Mouse (Mus musculus): ENCODE measurements around the gene Kcnma1.
A peak's percentile ranks its signal among the peaks of the same experiment; 100 is the strongest.

Gene Kcnma1

DNA sequence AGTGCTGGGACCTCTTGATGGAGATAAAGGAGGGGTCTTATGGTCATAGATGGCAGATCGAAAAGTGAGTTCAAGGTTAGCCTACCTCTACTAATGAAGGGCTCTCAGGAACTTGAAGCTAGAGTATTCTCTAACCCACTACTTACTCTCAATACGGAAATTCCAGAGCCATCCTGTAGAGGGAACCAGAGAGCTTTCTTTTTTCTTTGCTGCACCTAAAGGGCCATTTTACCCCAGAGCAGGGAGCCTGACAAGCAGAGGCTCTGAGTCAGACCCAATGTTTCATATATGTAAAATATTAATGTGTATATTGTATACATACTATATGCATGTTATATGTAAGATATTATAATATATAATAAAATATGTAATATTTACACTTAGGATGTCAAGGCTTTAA, 431.1 kb downstream of the Kcnma1 start:
- peak; percentile 58 for DNase-seq

DNA sequence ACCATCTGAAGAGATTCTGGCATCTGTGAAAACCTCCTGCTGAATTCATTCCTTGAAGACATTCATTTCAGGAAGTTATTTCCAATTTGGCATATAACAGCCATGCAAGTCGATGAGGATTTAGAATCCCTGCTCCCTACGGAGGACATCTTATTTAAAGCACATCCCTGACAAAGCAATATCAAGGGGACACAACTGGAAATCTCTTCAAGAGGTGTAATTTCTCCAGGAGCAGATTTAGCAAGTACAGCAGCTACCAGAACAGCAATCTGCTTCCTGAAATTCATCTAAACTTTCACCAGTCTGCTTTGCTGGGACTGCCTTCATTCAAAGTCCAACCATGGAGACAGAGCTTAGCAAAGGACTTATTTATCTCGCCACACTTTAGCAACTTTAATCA, 433.0 kb downstream of the Kcnma1 start:
- no peak for DNase-seq

DNA sequence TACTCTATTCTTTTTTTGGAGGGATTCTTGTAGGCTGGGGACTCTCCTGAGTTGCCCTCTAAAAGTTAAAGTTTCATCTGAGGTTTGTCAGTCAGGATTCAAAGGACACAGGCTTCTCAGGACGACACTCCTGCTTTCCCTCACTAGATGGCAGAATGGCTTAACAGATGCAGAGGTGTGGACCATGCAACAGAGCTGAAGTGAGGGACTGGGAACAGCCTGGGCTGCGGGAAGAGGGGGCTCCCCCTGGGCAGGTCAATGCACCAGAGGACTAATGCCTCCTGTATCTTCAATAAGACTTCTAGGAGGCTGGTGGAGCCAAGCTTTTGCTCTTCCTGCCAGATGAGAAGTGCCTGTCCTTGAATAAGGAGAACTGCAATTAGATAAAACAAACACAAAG, 438.3 kb downstream of the Kcnma1 start:
- peak; percentile 32 for DNase-seq

DNA sequence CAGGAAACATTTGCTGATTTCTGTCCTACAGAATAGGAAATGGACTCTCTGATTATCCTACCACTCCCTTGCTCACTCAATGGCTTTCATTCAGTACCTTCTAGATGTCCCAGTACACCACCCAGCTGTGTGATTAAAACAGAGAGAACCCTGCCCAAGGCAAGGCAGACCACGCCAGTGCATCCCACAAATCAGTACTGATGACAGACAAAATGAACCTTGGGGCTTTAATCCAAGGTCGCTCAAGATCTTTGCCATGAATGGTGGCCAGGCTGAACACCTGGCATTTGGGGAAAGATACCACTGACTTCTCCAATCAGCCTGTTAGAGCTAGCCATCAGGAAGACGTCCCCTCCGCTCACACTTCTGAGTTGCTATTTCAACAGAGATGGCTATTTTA, 440.2 kb downstream of the Kcnma1 start:
- DNase-seq, result no peak

DNA sequence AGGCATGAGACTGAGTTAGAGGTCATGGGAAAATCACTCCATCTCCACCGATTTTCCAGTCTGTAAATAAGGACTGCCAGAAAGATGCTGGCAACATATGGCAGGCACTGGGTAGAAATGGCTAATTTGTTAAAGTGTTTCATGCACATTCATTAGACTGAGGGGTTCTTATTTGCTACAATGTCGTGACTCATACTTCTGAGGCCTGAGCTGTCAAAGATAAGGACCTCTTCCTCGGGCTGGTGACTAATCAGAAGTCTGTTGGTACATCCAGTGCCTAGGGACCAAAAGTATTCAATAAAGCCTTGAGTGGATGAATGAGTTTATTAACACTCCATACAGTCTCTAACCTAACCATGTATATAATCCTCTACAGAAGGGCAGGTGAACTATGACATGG, 440.9 kb downstream of the Kcnma1 start:
- DNase-seq, result no peak

DNA sequence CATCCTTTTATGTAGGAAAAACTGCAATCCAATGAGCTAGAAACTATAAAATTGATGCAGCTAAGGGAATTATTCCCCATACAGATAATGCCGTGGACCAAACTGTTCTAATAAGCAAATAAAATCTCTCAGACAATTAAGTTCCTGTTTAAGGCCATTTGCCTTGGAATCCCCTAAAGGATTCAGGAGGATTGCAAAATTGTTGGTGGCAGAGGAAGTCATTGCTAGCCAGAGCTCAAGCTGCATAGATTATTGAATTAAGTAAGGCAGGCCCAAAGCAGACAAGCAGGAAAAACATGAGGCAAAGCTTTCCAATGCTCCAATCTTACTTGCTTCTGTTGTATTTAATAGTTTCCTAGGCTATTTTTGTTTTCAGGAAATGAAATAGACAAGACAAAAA, 441.5 kb downstream of the Kcnma1 start:
- DNase-seq, result no peak

DNA sequence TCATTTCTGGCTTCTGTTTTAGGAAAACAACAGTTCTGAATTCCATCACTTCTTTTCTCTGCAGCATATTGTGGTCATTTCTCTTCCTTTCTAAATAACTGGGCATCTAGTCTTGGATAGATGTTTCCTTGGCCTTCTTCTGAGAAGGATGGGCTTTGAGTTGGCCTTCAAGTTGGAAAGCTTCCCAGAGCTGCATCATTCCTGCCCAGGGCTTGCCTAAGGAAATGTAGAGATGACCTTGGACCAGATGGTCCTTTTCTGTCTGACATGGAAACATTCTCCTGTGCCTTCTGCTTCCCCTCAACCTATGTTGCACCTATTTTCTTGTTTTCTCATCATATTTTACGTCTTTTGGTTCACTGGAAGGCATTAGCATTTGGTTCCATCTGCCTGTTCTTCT, 444.0 kb downstream of the Kcnma1 start:
- no peak for DNase-seq

DNA sequence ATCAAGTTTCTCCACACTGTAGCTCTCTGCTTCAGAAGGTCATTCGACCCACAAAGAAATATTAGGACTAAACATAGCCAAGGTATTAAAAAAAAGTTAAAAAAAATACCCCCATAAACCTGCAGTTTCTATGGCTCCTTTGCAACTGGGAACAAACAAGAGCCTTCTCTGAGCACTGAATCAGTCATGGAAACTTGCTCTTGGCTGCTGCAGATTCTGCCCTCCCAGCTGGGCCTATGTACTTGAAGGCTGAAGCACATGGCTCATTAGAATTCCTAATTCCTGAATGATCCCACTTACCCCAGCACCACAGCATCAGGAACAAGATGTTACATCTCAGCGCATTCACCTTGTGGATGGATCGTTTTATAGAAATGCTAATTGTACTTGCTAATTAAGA, 448.4 kb downstream of the Kcnma1 start:
- no peak for DNase-seq

DNA sequence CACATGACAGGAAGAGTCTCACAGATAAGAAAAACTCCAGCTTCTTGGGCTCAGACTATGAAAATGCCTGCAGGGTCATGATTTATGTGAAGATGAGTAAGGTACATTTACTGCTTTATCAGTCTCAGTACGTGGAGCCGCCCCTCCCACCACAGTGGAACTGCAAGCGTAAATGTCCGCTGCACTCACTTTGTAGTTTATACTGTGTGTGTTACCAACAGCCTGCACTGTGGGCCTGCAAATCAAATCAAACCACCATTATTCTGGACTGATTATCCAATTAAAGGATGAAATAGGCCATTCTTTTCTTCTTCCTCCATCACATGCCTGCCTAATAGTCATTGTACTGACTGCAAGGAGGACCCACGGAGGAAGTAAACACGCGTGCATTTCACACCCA, 449.8 kb downstream of the Kcnma1 start:
- no peak for DNase-seq

DNA sequence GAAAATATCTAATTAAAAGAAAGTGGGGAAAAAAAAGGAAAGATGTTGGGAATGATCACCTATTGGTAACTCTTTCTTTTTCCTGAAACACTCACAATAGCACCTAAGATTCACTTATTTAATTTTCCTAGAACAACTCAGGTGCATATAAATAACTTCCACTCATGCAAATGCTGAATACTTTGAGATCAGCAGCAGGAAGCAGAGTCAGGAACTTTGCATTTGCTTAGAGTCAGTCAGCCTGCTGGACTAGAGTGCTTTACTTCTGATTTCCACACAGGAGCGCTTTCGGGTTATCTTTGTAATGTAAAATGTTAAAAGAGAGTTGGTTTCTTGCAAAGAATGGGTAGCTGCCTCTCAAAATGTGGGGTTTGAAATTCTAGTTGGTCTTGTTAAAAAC, 451.1 kb downstream of the Kcnma1 start:
- DNase-seq, result no peak

DNA sequence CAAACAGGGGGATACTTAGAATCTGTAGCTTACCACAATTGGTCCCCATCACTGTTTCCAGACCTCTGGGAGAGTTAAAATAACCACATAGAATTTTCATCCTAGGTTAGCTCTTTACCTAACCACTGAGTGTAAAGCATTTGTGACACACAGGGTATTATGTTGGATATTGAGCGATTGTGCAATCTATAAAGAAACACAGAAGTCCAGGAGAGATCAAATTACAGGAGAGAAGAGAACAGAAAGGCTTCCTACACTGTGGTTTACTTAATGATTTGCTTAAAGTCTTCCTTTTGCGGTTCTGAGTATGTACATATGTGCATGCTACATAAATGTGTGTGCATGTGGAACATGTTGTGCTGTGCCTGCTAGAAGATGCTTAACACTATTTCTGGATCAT, 458.6 kb downstream of the Kcnma1 start:
- no peak for DNase-seq

DNA sequence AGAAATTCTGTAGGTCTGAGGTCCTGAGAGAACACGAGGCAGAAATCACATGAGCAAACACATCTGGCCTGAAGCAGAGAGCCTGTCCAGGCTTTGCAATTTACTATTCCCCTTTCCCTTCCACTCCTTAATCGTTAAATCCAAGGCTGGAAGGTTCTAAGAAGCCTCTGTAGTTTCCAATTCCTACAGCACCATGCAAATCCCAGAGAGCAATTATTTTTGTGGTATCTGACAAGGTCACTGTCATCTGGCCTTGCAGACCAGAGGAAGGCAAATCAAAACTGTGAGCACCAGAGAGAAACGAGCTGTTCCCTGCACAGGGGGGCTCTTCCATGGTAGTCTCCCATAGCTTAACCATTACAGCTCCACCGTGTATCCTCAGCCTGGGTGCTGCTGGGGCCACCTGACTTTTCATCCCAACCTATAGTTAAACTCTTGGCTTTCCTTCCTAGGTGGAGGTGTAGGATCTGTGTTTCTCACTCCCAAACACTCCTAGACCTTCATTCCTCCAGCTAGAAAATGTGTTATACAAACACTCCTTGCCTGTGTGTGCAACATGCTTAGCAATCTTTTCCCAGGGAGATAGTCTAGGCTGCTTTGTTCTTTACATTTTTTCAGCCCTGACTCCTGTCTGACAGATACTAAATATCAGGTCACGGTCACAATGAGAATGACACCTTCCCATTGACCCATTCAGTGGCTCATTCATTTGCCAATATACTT, 461.9 kb downstream of the Kcnma1 start:
- DNase-seq, result no peak

DNA sequence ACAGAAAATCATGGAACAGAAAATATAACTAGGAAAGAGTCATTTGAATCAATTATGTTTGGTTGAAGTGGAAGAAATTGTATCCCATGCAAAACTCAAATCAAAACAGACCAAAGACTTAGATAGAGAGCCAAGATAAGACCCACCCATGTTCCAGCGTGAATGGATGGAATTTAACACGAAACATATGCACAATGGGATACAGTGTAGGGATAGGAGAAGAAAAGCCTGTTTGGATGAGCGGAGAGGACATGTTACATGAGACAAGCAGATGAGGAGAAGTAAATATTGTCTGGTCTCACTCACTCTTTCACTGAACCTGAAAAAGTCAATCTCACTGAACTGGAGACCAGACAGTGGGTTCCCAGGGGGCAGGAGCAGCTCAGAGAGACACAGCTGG, 463.8 kb downstream of the Kcnma1 start:
- DNase-seq, result no peak

DNA sequence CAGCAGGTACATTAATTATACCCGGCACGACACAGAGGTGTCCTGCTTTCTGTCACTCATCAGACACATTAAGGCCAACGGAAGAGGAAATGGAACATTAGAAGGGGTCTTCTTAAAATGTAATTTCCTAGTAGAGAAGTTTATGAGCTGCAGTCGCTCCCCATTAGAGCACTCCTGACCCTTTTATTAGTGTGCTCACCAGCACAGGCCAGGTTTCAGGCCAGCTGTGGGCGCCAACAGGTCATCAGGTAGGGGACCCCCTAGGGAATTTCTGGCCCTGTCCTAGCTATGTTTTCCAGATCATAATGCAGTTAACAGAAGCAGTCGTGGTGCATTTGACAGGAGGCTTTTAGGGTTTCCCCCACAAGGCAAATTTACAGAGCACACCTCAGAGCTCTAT, 472.2 kb downstream of the Kcnma1 start:
- no peak for DNase-seq

DNA sequence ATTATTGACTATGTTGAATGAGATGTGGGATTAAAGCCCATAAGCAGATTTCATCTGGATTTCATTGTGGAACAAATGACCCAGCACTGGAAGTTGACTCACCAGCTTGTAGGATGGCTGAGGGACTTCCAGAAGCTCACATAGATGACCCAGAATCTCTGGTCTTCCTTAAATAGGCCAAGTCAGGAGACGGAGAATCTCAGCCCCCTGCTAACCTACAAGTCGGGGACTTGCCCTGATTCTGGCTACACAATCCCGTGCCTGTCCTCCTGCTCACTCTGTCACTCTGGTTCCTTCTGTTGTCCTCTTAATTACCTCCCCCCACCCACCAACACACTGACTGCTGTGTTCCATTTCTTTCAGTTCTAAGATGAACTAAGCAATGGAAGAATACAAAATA, 474.7 kb downstream of the Kcnma1 start:
- DNase-seq, result no peak

DNA sequence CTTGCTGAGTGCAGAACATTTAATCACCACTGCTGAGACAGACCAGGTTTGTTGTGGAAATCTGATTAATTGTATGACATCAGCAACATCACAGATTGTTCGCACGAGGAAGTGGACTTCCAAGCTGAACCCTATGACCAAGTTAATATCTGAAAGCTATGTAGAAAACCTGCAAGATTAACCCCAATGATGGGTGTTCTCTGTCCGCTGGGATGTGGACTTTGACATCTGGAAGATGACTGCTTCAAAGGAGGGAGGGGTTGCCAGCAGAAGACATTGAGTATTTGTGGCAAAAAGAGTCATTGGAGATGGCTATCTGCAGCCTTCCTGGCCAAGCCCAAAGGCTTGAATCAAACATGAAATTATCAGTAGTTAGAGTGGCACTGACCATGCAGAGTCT, 480.9 kb downstream of the Kcnma1 start:
- no peak for DNase-seq

DNA sequence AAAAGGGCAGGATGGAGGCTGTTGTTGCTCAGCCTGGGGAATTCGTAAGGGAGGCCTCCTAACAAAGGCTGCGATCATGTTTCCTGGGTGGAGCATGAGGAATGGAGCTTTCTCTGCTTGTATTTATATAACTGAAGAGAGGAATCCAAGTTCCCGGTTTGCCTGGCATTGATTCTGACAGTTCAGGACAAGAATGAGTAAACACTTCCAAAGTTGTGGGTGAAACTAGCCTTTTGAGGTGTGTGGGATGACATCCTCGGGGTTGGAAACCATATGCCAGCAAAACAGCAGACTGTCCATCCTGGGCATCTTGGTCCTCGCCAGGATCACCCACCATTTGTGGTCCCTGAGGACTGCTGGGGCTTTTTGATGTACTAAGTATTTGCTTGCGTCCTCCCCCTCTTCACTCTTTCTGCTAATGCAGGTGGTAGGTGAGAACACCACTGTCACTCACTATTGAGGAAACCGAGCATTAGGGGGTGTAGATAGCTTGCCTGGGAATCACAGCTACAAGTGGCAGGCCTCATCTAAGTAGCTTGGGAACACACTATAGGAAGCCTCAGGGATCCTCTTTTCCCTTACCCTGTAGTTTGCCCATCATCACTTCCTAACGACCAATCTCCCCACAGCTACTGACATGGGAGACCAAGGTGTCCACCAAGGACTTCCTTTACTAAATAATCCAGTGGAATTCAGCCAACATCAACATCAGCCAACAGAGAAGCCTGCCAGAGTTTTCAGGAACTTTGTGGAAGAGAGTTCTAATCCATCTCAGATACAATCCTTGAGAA, 482.4 kb downstream of the Kcnma1 start:
- DNase-seq, result peak; percentile 27

DNA sequence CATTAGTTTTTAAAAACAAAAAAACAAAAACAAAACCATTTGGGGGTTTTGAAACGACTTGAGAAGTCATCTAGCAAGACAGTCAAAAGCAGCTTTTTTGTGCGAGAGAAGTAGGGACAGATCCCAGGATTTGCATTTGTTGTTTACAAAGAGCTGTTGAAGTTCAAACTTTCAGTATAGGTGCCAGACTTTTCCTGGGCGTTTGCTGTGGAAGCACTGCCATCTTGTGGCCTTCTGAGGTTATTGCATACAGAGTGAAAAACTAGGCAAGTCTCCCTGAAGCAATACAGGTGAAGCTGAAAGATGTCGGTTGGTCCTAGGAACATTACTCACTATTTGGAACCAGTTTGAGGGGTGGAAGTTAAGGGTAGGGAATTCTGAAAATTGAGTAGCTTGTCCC, 484.6 kb downstream of the Kcnma1 start:
- peak; percentile 30 for DNase-seq

DNA sequence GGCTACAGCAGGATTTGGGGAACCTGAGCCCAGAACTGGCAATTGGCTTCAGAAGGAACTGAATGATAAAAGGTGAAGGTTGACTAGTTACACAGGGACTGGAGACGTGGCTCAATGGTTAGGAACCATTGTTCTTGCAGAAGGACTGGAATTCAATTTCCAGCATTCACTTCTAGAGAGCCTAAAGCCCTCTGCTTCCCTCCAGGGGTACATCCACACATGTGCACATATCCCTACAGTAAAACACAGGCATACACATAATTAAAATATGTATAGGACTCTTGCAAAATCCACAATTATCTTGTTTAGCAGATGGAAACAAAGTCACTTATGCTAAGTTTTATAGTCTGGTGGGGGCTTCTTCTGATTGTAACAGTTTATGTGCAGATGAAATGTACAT, 485.1 kb downstream of the Kcnma1 start:
- no peak for DNase-seq

DNA sequence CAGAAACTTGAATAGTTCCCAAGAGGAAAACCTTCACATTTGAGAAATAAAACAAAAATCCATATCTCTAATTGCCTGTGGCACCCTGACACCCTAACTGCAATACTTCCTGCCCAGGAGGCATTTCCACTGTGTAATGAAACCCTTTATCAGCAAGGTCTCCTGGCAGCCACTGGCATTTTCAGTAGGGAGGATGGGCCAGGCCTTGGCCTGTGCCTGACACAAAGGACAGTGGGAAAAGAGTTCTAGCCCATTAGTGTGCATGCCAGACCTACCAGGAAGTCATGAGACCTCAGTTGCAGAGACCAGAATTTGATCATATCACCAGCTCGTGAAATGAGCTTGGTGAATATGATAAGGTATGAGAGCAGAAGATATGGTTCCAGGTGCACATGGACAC, 488.4 kb downstream of the Kcnma1 start:
- DNase-seq, result no peak

DNA sequence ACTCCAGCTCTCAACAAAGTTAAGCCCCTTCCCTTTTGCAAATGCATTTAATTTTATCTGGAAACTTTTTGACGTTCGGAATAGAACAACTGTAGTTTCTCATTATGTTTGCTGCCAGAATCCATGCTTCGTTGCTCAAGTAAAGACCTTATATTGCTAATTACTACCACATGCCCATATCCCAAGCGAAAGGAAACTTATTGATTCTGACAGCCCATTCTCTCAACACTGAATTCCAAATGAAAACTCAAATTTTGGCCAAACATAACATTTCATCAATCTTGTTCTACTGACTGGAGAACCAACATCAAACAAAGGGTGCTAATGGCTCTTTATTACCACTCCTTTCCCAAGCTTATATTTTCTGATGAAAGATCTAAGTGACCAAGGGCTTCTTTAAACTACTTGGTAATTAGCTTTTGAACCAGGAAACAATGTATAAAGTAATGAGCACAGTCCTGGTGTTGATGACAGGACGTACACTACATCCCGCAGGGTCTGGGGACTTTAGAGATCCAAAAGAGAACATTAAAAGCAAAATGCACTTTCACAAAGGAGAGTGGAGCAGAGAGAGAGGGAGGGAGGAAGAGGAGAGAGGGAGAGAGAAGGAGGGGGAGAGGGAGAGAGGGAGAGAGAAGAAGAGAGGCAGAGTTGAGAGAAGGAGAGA, 490.3 kb downstream of the Kcnma1 start:
- no peak for DNase-seq

DNA sequence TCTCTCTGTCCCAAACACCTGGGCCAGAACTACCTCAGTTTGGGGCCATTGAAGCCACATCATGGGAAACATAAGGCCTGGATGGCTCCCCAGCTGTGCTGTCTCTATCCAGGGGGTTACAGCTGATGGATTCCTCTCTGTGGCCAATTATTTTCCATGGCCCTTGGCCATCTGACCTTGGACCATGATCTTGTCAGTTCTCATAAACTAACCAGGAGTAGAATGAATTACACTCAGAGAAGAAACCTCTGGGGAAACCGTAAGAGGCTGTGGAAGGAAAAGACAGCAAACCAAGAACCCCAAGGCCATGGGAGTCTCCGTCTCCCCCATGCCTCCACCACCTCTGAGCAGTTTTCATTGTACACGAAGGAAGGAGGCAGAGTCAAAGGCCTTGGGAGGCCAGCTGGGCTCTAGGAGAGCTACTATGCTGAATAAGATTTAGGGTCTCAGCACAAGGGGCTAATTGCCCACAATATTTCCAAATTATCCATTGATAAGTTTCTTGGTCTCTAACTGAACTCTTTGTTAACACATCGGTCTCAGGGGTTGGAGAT, 491.6 kb downstream of the Kcnma1 start:
- no peak for DNase-seq

DNA sequence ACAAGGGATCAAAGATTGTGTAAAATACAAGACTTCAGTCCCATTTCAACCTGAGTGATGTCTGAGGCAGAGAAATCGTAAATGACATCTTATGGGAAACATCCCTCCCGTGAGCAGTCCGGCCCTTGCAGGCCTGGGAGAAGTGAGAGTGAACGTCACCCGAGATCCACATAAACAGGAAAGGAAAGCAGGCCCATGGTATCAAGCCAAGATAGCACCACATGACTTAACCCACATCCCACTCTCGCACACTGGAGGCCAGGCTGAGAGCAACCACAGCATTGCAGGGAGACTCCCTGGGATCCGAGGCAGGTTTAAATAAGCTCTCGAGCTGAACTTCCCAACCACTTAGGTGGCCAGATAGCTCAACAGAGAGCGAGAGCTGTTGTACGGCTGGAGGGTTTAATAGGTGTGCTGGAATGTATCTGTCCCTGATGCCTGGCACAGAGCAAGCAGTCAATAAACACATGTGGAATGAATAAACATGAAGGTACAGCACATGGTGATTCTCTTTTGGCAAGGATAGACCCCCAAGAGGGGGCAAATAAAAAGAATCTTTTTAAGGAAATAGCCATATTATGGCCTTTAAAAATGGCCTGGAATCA, 493.1 kb downstream of the Kcnma1 start:
- DNase-seq, result no peak
